Mouse (Mus musculus): ENCODE data around the gene Emcn. TPM values are rescaled to one million over a fixed set of nuclear protein-coding genes. Genes with fewer than 3 reads are reported as not detected.

Emcn gene
- total RNA-seq, 2 experiments from 2014 or later: 24.4 to 29.0 TPM

- DNase-seq: no peak
Measured at GRCm38 (mm10) chr3:137415451-137416086, 74.7 kb downstream of the Emcn start.

GRCm38 (mm10) chr3:137418636-137419035 is 77.8 kb downstream of the Emcn start:
- no peak for DNase-seq

- DNase-seq: no peak
Measured at GRCm38 (mm10) chr3:137429516-137429915, 88.6 kb downstream of the Emcn start.

- no peak for DNase-seq
Measured at GRCm38 (mm10) chr3:137464902-137465629, 124.2 kb downstream of the Emcn start.

- no peak for DNase-seq
Measured at GRCm38 (mm10) chr3:137465953-137466352, 125.1 kb downstream of the Emcn start.

GRCm38 (mm10) chr3:137466766-137467165 is 125.9 kb downstream of the Emcn start:
- DNase-seq: no peak

GRCm38 (mm10) chr3:137467386-137467785 is 126.5 kb downstream of the Emcn start:
- peak; percentile 12 for DNase-seq

- no peak for DNase-seq
Measured at GRCm38 (mm10) chr3:137472145-137472544, 131.3 kb downstream of the Emcn start.

- no peak for DNase-seq
Measured at GRCm38 (mm10) chr3:137479761-137480339, 139.0 kb downstream of the Emcn start.

GRCm38 (mm10) chr3:137481157-137481556 is 140.3 kb downstream of the Emcn start:
- no peak for DNase-seq

Measured in gastrocnemius, postnatal 10 days (tissue).